In the genomic region with DNA sequence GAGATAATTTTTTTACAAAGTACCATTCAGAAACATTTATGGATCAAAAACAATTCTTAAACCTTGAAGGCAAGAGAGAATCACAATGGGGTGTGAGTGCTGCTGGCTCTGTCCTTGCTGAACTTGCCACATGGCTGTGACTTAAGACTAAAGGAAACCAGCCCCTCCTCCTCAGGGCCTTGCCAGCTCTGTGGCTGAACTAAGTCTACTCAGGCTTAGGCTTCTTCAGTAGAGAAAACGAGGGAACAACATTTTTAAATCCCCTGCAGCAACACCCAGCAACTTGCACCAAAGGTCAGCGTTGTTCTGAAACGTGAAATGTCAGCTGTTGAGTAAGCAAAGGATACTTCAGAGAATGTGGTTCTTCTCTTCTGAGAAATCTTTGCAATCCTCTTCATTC, we compare ENCODE assay signal across 12 mouse cellular contexts.
DNase-seq lines count a peak whose midpoint lies in the region; ATAC-seq and TF ChIP-seq lines count a peak whose summit lies in the region.
"Had no signal": no experiment of that assay in that cellular context is flagged by ENCODE, and none has a peak within 500 bp of the region (broad histone marks: within the 10 kb centered on the region; RNA-seq: fewer than 3 reads in every experiment).

No protein-coding gene starts in this region.

- no peak for TF ChIP-seq EP300 in heart, adult 2 months (IDR thresholded peaks at IDR 0.05; ENCODE audit: insufficient read depth, low read depth, low read length)

- ATAC-seq in hematopoietic stem cell, adult 5-6 weeks (replicated peaks in 1 of 2; ENCODE audit: insufficient read depth in 1 of 2, low FRiP score in 2 of 2, low TSS enrichment in 1 of 2, low read depth in 1 of 2, poor library complexity in 2 of 2, severe bottlenecking in 2 of 2): peak; percentile 64 to 71; a peak in 3 of 4 replicates
- ATAC-seq in forebrain, embryonic 16.5 days: no peak

- TF ChIP-seq POLR2A in heart, adult 2 months (IDR thresholded peaks at IDR 0.05; ENCODE audit: insufficient read depth, low read depth, low read length): no peak

- H3K4me3 ChIP-seq in heart, adult 2 months: no peak overlapping the region
- H3K4me3 ChIP-seq in forebrain, embryonic 16.5 days (replicated peaks; ENCODE audit: low read length): no peak overlapping the region
- H3K4me3 ChIP-seq: hindbrain, embryonic 13.5 days; left cerebral cortex, adult 2 months had no signal

- no peaks in the 10 kb centered on the region; the same call in 1 of the 2 replicates for H3K4me1 ChIP-seq in heart, adult 2 months (ENCODE audit: control insufficient read depth, insufficient read depth, low read length)
- H3K4me1 ChIP-seq in forebrain, embryonic 16.5 days (replicated peaks; ENCODE audit: control insufficient read depth, insufficient read depth, low read length): no peaks in the 10 kb centered on the region
- H3K4me1 ChIP-seq: hindbrain, embryonic 13.5 days had no signal

- H3K9ac ChIP-seq in heart, adult 2 months (ENCODE audit: low read depth, low read length): no peak overlapping the region
- H3K9ac ChIP-seq in forebrain, embryonic 16.5 days (replicated peaks; ENCODE audit: low read depth, low read length): no peak overlapping the region
- H3K9ac ChIP-seq: hindbrain, embryonic 13.5 days had no signal

- DNase-seq in heart, adult 2 months: peak; percentile 18 to 28
- no peak for DNase-seq in heart, postnatal 14 days
- DNase-seq in 3T3-L1 (ENCODE audit: low read depth, low spot score): peak; percentile 9
- peak; percentile 7 to 39 for DNase-seq in adrenal gland, postnatal 36 days
- no peak for DNase-seq in right cerebral cortex, adult 18-20 months
- DNase-seq: cerebellum, postnatal 36 days; kidney, postnatal 10 days; thymus, adult 18-20 months had no signal

- no peak overlapping the region for H3K27ac ChIP-seq in heart, adult 2 months
- H3K27ac ChIP-seq in forebrain, embryonic 16.5 days (ENCODE audit: low read length): no peak overlapping the region
- H3K27ac ChIP-seq: hindbrain, embryonic 13.5 days; left cerebral cortex, adult 2 months had no signal

- 46% methylated on average over 3 of the region's 3 CpGs for WGBS in heart, adult 2 months
- WGBS in forebrain, embryonic 16.5 days: 59% methylated on average over 3 of the region's 3 CpGs

- no peak for TF ChIP-seq CTCF in heart, adult 2 months (IDR thresholded peaks at IDR 0.05)

- H3K27me3 ChIP-seq in heart, adult 2 months (ENCODE audit: control insufficient read depth, insufficient read depth, low read length): no peaks in the 10 kb centered on the region
- no peaks in the 10 kb centered on the region for H3K27me3 ChIP-seq in forebrain, embryonic 16.5 days (replicated peaks; ENCODE audit: control insufficient read depth, insufficient read depth, low read length)
- H3K27me3 ChIP-seq: hindbrain, embryonic 13.5 days had no signal

- no peaks in the 10 kb centered on the region for H3K9me3 ChIP-seq in forebrain, embryonic 16.5 days (ENCODE audit: control insufficient read depth, low read length)
- H3K9me3 ChIP-seq: hindbrain, embryonic 13.5 days had no signal

- H3K36me3 ChIP-seq in heart, adult 2 months (ENCODE audit: control insufficient read depth, insufficient read depth, low read length): no peaks in the 10 kb centered on the region
- no peaks in the 10 kb centered on the region for H3K36me3 ChIP-seq in forebrain, embryonic 16.5 days (ENCODE audit: control insufficient read depth, insufficient read depth)
- H3K36me3 ChIP-seq: hindbrain, embryonic 13.5 days had no signal

- H3K4me2 ChIP-seq in forebrain, embryonic 16.5 days (ENCODE audit: low read length): no peak overlapping the region
- H3K4me2 ChIP-seq: hindbrain, embryonic 13.5 days had no signal

- intact Hi-C loops in heart, adult 2 months (cut with DNase I): no loop called here
- intact Hi-C loops in heart, postnatal 14 days (cut with DNase I): no loop called here

- no peaks in the 10 kb centered on the region for H3K79me2 ChIP-seq in heart, adult 2 months (replicated peaks; ENCODE audit: control insufficient read depth, insufficient read depth, low read length)

Comparison
In these comparisons a context has a peak if more than half of its experiments do, and no peak if none do; other contexts are left out.
1. DNase-seq: peak in heart, adult 2 months (2 of 2), 3T3-L1 (single experiment) and adrenal gland, postnatal 36 days (2 of 2); none in heart, postnatal 14 days (0 of 2) and right cerebral cortex, adult 18-20 months (single experiment).